Mouse (Mus musculus): ENCODE data around the gene Edn3.

Edn3 gene

DNA sequence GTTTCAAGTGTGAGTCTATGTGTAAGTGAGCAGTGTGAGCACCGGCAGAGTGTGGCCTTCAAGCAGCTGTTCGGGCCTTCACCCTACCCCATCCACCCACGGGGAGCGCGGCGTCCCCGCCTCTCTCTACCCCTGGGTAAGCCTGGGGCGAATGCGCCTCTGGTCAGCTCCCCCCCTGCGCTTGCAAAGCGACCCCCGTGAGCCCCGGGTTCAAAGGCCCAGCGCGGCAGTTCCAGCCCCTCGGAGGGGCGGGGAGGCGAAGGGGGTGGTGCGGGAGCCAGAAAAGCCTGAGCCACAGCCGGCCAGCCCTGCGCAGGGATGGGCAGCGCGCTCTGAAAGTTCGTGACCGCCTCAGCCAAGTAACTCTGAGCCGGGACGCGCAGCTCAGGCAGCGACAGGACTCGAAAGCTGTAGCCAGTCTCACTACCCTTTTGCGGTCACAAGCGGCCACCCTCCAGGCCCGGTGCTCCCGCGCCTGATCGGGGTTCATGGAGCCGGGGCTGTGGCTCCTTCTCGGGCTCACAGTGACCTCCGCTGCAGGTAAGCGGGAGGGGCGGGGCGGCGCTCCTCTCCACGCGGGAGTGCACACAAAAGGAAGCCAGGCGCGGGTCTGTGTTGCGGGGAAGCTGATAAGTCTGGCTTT is at the start of gene Edn3:
Gene Edn3 (plus strand): TSS at position 141 of the 643 bp plus-strand sequence.
- no peak for DNase-seq (ENCODE audit: low read depth in 1 of 2, low spot score in 2 of 2)

GRCm38 (mm10) chr2:174712043-174712442 is 48.4 kb upstream of the Edn3 start:
- no peak for DNase-seq (ENCODE audit: low read depth in 1 of 2, low spot score in 2 of 2)

GRCm38 (mm10) chr2:174715938-174716337 is 44.5 kb upstream of the Edn3 start:
- no peak for DNase-seq (ENCODE audit: low read depth in 1 of 2, low spot score in 2 of 2)

DNA sequence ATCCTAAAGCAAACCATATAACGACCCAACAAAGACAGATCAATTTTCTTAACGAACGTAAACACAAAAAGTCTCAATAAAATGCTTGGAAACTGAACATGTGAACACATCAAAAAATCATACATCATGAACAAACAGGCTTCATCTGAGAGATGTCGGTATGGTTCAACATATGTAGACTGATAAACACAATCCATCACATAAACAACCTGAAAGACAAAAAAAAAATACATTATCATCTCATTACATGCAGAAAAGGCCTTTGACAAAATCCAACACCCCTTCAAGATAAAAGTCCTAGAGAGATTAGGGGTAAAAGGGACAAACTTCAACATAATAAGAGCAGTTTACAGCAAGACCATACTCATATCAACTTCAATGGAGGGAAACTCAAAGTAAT is 42.6 kb upstream of the Edn3 start:
- DNase-seq (ENCODE audit: low read depth in 1 of 2, low spot score in 2 of 2): no peak

GRCm38 (mm10) chr2:174727114-174727823 is 33.1 kb upstream of the Edn3 start:
- DNase-seq (ENCODE audit: low read depth in 1 of 2, low spot score in 2 of 2): no peak

DNA sequence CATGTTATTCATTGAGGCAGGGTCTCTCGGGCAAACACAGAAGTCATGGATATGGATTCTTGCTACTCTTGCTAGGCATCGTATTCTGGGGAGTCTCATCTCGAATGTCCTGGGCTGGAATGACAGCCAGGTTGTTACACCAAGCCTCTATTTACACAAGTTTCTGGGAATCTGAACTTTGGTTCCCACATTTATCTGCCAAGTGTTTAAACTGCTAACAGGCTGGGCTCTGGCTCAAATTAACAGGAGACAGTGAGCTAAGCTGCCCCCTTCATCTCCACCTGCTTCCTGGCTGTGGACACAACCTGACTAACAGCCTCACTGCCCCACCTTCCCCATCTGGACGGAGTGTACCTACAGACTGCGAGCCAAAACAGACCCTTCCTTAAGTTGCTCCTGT is 28.5 kb upstream of the Edn3 start:
- no peak for DNase-seq (ENCODE audit: low read depth in 1 of 2, low spot score in 2 of 2)

- no peak for DNase-seq (ENCODE audit: low read depth in 1 of 2, low spot score in 2 of 2)
Measured at GRCm38 (mm10) chr2:174735270-174735669, 25.1 kb upstream of the Edn3 start.

GRCm38 (mm10) chr2:174747182-174747581 is 13.2 kb upstream of the Edn3 start:
- no peak for DNase-seq (ENCODE audit: low read depth in 1 of 2, low spot score in 2 of 2)

- DNase-seq (ENCODE audit: low read depth in 1 of 2, low spot score in 2 of 2): no peak
Measured at GRCm38 (mm10) chr2:174748381-174748780, 12.0 kb upstream of the Edn3 start.

- DNase-seq (ENCODE audit: low read depth in 1 of 2, low spot score in 2 of 2): no peak
Measured at GRCm38 (mm10) chr2:174753197-174753596, 7.2 kb upstream of the Edn3 start.

GRCm38 (mm10) chr2:174754231-174754630 is 6.2 kb upstream of the Edn3 start:
- DNase-seq (ENCODE audit: low read depth in 1 of 2, low spot score in 2 of 2): no peak

GRCm38 (mm10) chr2:174759189-174759588 is 1.2 kb upstream of the Edn3 start:
- no peak for DNase-seq (ENCODE audit: low read depth in 1 of 2, low spot score in 2 of 2)

DNA sequence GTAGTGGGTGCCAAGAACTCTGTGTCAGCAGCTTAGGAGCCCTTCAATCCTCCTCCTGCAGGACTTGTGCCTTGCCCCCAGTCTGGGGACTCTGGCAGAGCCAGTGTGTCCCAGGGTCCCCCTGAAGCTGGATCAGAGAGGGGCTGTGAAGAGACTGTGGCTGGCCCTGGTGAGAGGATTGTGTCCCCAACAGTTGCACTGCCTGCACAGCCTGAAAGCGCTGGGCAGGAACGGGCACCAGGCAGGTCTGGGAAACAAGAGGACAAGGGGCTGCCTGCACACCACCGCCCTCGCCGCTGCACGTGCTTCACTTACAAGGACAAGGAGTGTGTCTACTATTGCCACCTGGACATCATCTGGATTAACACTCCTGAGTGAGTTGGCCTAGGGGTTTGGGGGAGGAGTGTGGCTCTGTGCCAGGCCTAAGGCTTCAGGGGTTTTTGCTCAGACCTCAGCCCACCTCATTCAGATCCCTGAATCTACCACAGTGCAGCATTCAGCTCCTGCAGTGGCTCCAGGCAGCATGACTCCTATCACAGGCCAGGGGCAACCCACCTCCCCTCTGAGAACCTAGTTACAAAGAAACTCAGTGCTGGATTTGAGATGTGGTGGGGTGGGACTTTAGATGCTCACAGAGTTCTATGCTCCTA is 1.2 kb downstream of the Edn3 start:
- DNase-seq (ENCODE audit: low read depth in 1 of 2, low spot score in 2 of 2): no peak

DNA sequence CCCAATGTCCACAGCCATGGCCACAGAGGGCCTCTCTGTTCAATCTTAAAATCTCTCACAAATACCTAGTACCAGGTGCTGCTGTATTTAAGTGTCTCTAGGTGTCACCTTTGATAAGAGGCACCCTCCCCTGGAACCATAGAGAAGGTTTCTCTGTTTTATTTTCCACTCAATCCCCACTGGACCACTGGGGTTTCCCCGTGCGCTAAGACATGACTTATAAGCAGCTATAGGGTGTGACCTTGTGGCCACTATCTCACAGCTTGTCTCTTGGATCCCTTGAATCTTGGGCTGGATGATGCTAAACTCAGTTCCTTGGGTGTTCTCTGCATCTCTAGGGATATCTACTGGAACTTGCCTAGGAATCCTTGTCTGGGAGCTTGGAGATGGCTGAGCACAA is 1.9 kb downstream of the Edn3 start:
- no peak for DNase-seq (ENCODE audit: low read depth in 1 of 2, low spot score in 2 of 2)

- DNase-seq (ENCODE audit: low read depth in 1 of 2, low spot score in 2 of 2): no peak
Measured at GRCm38 (mm10) chr2:174768891-174769528, 8.6 kb downstream of the Edn3 start.

DNA sequence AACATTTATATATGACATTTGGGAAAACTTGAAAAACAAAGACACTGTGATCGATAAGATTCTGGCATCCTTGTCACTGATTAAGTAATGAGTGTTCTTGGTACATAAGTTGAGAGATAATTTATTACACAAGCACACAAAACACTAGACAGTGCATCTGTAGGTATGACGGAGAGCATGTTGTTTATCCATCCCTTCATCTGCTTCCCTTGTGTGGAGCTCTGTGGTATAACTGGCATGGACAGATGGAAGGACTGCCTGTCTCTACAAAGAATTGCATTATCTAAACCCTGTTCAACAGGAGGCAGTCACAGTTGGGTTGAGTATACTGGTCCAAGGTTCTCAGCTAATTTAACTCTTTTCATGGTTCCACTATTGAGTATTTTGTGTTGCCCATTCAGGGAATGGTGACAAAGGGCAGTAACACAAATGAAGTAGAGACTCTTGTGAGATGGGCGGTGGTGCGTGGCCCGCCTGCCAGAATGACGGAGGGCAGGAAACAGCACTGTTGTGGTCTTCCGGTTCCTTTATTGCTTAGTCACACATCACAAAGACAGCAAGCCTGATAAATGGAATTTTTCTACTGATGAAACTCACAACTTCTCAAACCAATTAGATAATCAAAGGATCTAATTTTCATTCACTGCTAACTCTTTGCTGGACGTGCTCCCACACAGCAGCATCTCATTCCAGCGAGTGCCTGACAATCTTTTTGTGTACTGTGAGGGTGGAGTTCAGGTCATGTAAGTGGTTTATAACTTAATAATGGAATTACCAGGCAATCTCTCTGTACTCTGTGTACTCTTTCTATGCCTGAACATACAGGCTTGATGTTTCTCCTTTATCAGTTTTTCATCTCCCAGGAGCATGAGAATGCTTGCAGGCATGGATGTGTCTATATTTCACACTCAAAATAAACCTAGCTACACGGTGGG is 14.0 kb downstream of the Edn3 start:
- DNase-seq (ENCODE audit: low read depth in 1 of 2, low spot score in 2 of 2): no peak

DNA sequence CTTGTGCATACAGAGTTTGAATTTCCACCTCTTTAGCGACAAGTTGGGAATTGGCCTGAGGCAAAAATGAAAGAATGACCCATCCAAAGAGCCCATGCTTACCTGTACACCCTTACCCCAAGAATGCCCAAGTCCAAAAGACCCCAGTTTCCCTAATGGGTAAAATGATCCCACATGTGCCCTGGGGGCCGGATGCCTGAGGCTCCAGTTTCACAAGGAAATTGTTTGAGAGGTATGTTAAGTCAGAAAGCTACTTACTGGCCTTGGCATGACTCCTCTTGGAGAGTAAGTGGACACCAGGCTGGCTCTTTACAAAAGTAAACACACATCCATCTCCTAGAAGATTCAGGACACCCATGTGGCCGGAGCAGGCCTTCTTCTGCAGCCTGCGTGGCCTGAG is 21.6 kb downstream of the Edn3 start:
- DNase-seq (ENCODE audit: low read depth in 1 of 2, low spot score in 2 of 2): no peak

DNA sequence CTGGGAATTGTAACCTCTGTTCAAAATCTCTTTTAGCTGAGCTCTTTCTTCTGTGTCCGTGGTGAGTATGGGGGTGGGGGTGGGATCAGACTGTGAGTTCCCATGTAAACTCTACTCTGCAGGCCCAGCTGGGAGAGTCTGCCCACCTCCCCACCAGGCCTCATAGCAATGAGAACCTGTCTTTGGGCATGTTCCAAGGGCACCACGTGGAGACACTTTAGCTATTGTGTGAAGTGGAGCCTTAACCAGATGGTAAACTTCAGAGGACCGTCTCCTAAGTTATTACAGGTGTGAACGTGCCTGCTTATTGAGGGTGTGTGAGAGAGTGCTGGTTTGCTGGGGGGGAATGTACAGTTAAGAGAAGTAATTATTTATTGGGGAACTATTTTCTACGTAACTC is 22.5 kb downstream of the Edn3 start:
- DNase-seq (ENCODE audit: low read depth in 1 of 2, low spot score in 2 of 2): no peak

DNA sequence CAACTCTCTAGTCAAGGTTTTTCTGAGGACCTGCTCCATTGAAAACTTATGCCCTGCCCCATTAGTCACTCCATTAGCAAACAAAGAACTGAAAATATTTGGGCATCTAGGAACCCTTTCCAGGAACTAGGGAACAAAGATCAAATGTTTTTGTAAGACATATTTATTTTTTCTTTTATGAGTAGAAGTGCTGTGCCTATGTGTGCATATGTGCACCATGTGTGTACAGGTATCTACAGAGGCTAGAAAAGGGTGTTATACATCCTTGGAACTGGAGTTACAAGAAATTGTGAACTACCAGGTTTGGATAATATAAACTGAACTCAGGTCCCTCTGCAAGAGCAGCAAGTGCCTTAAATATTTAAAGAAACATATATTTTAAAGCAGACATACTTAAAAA is 28.4 kb downstream of the Edn3 start:
- DNase-seq (ENCODE audit: low read depth in 1 of 2, low spot score in 2 of 2): no peak

- no peak for DNase-seq (ENCODE audit: low read depth in 1 of 2, low spot score in 2 of 2)
Measured at GRCm38 (mm10) chr2:174792436-174793125, 32.2 kb downstream of the Edn3 start.

Measured in monocyte, adult 2 months (primary cell).